Mouse (Mus musculus): ENCODE data around the gene Serinc3.
A peak's percentile ranks its signal among the peaks of the same experiment; 100 is the strongest.

The Serinc3 gene

GRCm38 (mm10) chr2:163590996-163591395 is 53.9 kb downstream of the Serinc3 start:
- DNase-seq = no peak

- DNase-seq = no peak
Observed at GRCm38 (mm10) chr2:163590211-163590610, 54.7 kb downstream of the Serinc3 start.

GRCm38 (mm10) chr2:163587506-163587905 is 57.4 kb downstream of the Serinc3 start:
- no peak for DNase-seq

GRCm38 (mm10) chr2:163586384-163587261 is 58.3 kb downstream of the Serinc3 start:
- peak; percentile 60 for DNase-seq

- DNase-seq = no peak
Observed at GRCm38 (mm10) chr2:163584088-163584426, 60.9 kb downstream of the Serinc3 start.

GRCm38 (mm10) chr2:163583226-163584087 is 61.5 kb downstream of the Serinc3 start:
- DNase-seq = no peak

GRCm38 (mm10) chr2:163580069-163580945 is 64.6 kb downstream of the Serinc3 start:
- no peak for DNase-seq

- DNase-seq = no peak
Observed at GRCm38 (mm10) chr2:163577986-163578385, 66.9 kb downstream of the Serinc3 start.

- no peak for DNase-seq
Observed at GRCm38 (mm10) chr2:163575248-163575647, 69.7 kb downstream of the Serinc3 start.

GRCm38 (mm10) chr2:163574321-163574720 is 70.6 kb downstream of the Serinc3 start:
- no peak for DNase-seq

Data from kidney, adult 18-20 months (tissue).